Mouse (Mus musculus) bone marrow macrophage, adult 2 months (primary cell): ENCODE measurements around the gene Wdr92. TPM values are rescaled to one million over a fixed set of nuclear protein-coding genes. Genes with fewer than 3 reads are reported as not detected.
A peak's percentile ranks its signal among the peaks of the same experiment; 100 is the strongest.

Experiments used
- H3K27ac ChIP-seq: 2 replicates; pipeline ENCODE4 v1.5.1; 2012; ENCODE audit warnings: low read depth, low read length; ENCODE audit not compliant: insufficient read depth
- H3K4me1 ChIP-seq: 2 replicates; pipeline ENCODE4 v1.6.1; 2012; ENCODE audit warnings: low read length; ENCODE audit not compliant: control insufficient read depth, insufficient read depth
- H3K4me3 ChIP-seq: 2 replicates; pipeline ENCODE4 v1.5.1; 2012; ENCODE audit warnings: mild to moderate bottlenecking, low read length, moderate library complexity; ENCODE audit not compliant: insufficient read depth
- CTCF ChIP-seq: IDR thresholded peaks from 2 replicates; pipeline ENCODE4 v1.5.1; 2012; ENCODE audit warnings: low read depth, mild to moderate bottlenecking, low read length, moderate library complexity
- POLR2A ChIP-seq: IDR thresholded peaks from 2 replicates; pipeline ENCODE4 v1.6.1; 2012; ENCODE audit warnings: mild to moderate bottlenecking, low read depth, low read length, borderline replicate concordance
- polyA plus RNA-seq: library from polyadenylated mRNA; stranded (reverse); fragments of >200 nt; gene quantifications from 2 replicates; pipeline ENCODE4 v1.2.4, GENCODE M21; 2012; ENCODE audit not compliant: missing spikeins, insufficient read depth, insufficient read length

The Wdr92 gene
- 9.5 and 9.6 TPM in 2 replicates for polyA plus RNA-seq

- peaks cover 51% of the 10 kb centered on the region for H3K4me1 ChIP-seq
- TF ChIP-seq POLR2A = no peak
- no peak for TF ChIP-seq CTCF
- H3K27ac ChIP-seq = peak within 1 kb of the TSS; percentile 76
- H3K4me3 ChIP-seq = no peak within 1 kb of the TSS
Observed at GRCm38 (mm10) chr11:17181807-17182206, at the start of gene Wdr92. Wdr92 (plus strand) TSS chr11:17182107.

- no peaks in the 10 kb centered on the region for H3K4me1 ChIP-seq
- TF ChIP-seq CTCF = no peak
- TF ChIP-seq POLR2A = no peak
- no peak overlapping the region for H3K27ac ChIP-seq
Observed at GRCm38 (mm10) chr11:17135638-17136037, 46.3 kb upstream of the Wdr92 start.

GRCm38 (mm10) chr11:17138306-17139033, 43.4 kb upstream of the Wdr92 start:
- Histone ChIP-seq H3K4me1 (no peaks in the 10 kb centered on the region), H3K27ac (no peak overlapping the region), H3K4me3 (no peak overlapping the region)
- TF ChIP-seq POLR2A (no peak), CTCF (no peak)

More at GRCm38 (mm10) chr11:17135638-17136037, 46.3 kb upstream of the Wdr92 start:
- no peak overlapping the region for H3K4me3 ChIP-seq

GRCm38 (mm10) chr11:17158858-17159737, 22.8 kb upstream of the Wdr92 start, which contains the start of gene Ppp3r1:
Ppp3r1 (plus strand) TSS chr11:17159263.
- TF ChIP-seq CTCF = no peak
- TF ChIP-seq POLR2A = no peak; the same call in 1 of the 2 replicates
- peak within 1 kb of the TSS; percentile 86 for H3K4me3 ChIP-seq
- H3K27ac ChIP-seq = peak within 1 kb of the TSS; percentile 80
- H3K4me1 ChIP-seq = peaks cover 23% of the 10 kb centered on the region

GRCm38 (mm10) chr11:17159738-17160241, 22.1 kb upstream of the Wdr92 start:
- H3K27ac ChIP-seq = peak overlapping the region; percentile 75
- no peak for TF ChIP-seq CTCF
- TF ChIP-seq POLR2A = no peak
- peak overlapping the region; percentile 86 for H3K4me3 ChIP-seq
- peaks cover 25% of the 10 kb centered on the region for H3K4me1 ChIP-seq

- H3K4me3 ChIP-seq = peak overlapping the region; percentile 86
- H3K27ac ChIP-seq = peak overlapping the region; percentile 75
- H3K4me1 ChIP-seq = peaks cover 28% of the 10 kb centered on the region
- TF ChIP-seq CTCF = no peak
- no peak for TF ChIP-seq POLR2A
Observed at GRCm38 (mm10) chr11:17160242-17160641, 21.7 kb upstream of the Wdr92 start.

- Histone ChIP-seq H3K27ac (no peak overlapping the region), H3K4me1 (peaks cover 43% of the 10 kb centered on the region)
- no peak for TF ChIP-seq POLR2A
Observed at GRCm38 (mm10) chr11:17163956-17164355, 18.0 kb upstream of the Wdr92 start.

GRCm38 (mm10) chr11:17166627-17167026, 15.3 kb upstream of the Wdr92 start:
- TF ChIP-seq CTCF (no peak), POLR2A (no peak)
- H3K4me3 ChIP-seq = no peak overlapping the region
- peaks cover 51% of the 10 kb centered on the region for H3K4me1 ChIP-seq
- H3K27ac ChIP-seq = 0 out of 2 replicates have a peak overlapping the region, but pooled peaks have one; percentile 4

More at GRCm38 (mm10) chr11:17163956-17164355, 18.0 kb upstream of the Wdr92 start:
- no peak overlapping the region for H3K4me3 ChIP-seq

GRCm38 (mm10) chr11:17169262-17169661, 12.6 kb upstream of the Wdr92 start:
- no peak for TF ChIP-seq POLR2A
- TF ChIP-seq CTCF = no peak
- H3K27ac ChIP-seq = no peak overlapping the region
- H3K4me3 ChIP-seq = no peak overlapping the region
- peaks cover 41% of the 10 kb centered on the region for H3K4me1 ChIP-seq
